Mouse (Mus musculus): ENCODE measurements around the gene Dpm3.

- TF ChIP-seq CTCF (IDR thresholded peaks at IDR 0.05; ENCODE audit: control insufficient read depth, insufficient read depth, insufficient read length): no peak
- TF ChIP-seq MAX (IDR thresholded peaks at IDR 0.05): no peak
- TF ChIP-seq USF1 (IDR thresholded peaks at IDR 0.05; ENCODE audit: low read depth): no peak
- no peak for TF ChIP-seq FOSL1 (IDR thresholded peaks at IDR 0.05; ENCODE audit: insufficient read depth, low read length, poor library complexity, severe bottlenecking)
- TF ChIP-seq MYOG (IDR thresholded peaks at IDR 0.05; ENCODE audit: control insufficient read depth, extremely low read depth, insufficient read length): no peak
- no peak for TF ChIP-seq CEBPB (IDR thresholded peaks at IDR 0.05; ENCODE audit: low read depth)
Observed at GRCm38 (mm10) chr3:89221167-89221566, 38.0 kb upstream of the Dpm3 start.
